Mouse (Mus musculus) C2C12 (cell line): ENCODE results near the gene Rpp30. TPM values are rescaled to one million over a fixed set of nuclear protein-coding genes. Genes with fewer than 3 reads are reported as not detected.

ENCODE experiments used
- H3K27me3 ChIP-seq: one replicate; pipeline ENCODE4 v1.6.1; 2011; ENCODE audit not compliant: control insufficient read depth, insufficient read depth, insufficient read length
- H3K36me3 ChIP-seq: one replicate; pipeline ENCODE4 v1.6.1; 2011; ENCODE audit not compliant: control insufficient read depth, insufficient read depth
- H3K4me3 ChIP-seq: one replicate; pipeline ENCODE4 v1.5.1; 2011; ENCODE audit warnings: mild to moderate bottlenecking, control low read depth; ENCODE audit not compliant: poor library complexity, insufficient read depth, severe bottlenecking
- H3K79me2 ChIP-seq: one replicate; pipeline ENCODE4 v1.6.1; 2011; ENCODE audit not compliant: control insufficient read depth, insufficient read depth
- H3K79me3 ChIP-seq: one replicate; pipeline ENCODE4 v1.6.1; 2011; ENCODE audit warnings: low read depth, control low read depth
- H3ac ChIP-seq: one replicate; pipeline ENCODE3; 2011; ENCODE audit warnings: low read depth; ENCODE audit not compliant: control insufficient read depth, insufficient read length
- CEBPB ChIP-seq: IDR thresholded peaks from one replicate; pipeline ENCODE4 v1.6.1; 2011; ENCODE audit warnings: low read depth, mild to moderate bottlenecking, control low read depth, moderate library complexity
- CTCF ChIP-seq: IDR thresholded peaks from one replicate; pipeline ENCODE4 v1.5.1; 2011; ENCODE audit not compliant: control insufficient read depth, insufficient read depth, insufficient read length
- FOSL1 ChIP-seq: IDR thresholded peaks from one replicate; pipeline ENCODE4 v1.8.0; 2011; ENCODE audit warnings: mild to moderate bottlenecking, low read length; ENCODE audit not compliant: poor library complexity, insufficient read depth, severe bottlenecking
- MAX ChIP-seq: IDR thresholded peaks from one replicate; pipeline ENCODE4 v1.6.1; 2011; ENCODE audit warnings: mild to moderate bottlenecking, control low read depth
- MYOD1 ChIP-seq: IDR thresholded peaks from one replicate; pipeline ENCODE4 v1.6.1; 2011; ENCODE audit warnings: low read depth; ENCODE audit not compliant: control insufficient read depth, insufficient read length
- MYOG ChIP-seq: IDR thresholded peaks from one replicate; pipeline ENCODE4 v1.6.1; 2011; ENCODE audit not compliant: control insufficient read depth, insufficient read length; ENCODE audit errors: extremely low read depth
- USF1 ChIP-seq: IDR thresholded peaks from one replicate; pipeline ENCODE4 v1.6.1; 2011; ENCODE audit warnings: low read depth, mild to moderate bottlenecking, control low read depth, moderate library complexity
- polyA plus RNA-seq: library from polyadenylated mRNA; unstranded; fragments of >200 nt; fragmentation: generic; extraction: Trizol; gene quantifications from one replicate; pipeline ENCODE4 v1.2.1, GENCODE M21; 2012; ENCODE audit warnings: missing spikeins

Gene Rpp30
- polyA plus RNA-seq, 1 experiment: 30.3 TPM

DNA sequence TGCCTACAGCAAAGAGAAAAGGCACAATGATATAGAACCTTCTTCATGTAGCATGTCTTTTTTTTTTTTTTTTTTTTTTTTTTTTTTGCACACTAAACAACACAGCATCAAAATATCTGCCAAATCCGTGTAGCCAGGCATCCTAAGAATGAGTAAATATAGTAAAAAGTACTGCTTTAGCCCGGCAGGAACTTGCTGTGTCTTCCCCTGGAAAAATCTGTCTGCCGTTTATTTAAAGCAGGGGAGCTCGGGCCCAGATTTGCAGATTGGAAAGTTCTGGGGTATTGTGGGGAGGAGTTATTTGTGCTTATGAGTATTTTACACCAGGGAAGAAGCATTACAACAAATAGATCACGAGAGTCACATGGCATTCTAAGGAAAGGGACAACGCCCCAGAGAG lies 48.5 kb downstream of the Rpp30 start:
- Histone ChIP-seq H3K36me3 (no peaks in the 10 kb centered on the region), H3ac (no peak overlapping the region), H3K79me2 (no peaks in the 10 kb centered on the region), H3K27me3 (no peaks in the 10 kb centered on the region), H3K79me3 (no peaks in the 10 kb centered on the region), H3K4me3 (no peak overlapping the region)
- no peak for TF ChIP-seq MAX
- no peak for TF ChIP-seq MYOD1

DNA sequence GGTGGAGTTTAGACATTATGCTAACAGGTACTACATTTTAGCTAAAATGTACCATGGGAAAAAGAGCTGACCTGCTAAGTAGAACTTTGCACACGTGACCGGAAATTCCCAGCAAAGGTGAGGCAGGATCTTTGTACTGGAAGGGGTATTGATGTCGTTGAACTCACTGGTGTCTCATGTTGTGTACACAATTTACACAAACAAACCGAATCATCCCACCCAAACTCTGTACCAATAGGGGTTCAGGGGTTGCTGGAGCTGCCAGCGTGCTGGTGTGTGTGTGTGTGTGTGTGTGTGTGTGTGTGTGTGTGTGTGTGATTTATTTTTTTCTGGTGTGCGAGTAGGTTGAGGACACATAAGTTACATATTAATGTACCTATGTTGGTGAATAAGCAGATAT lies 49.5 kb downstream of the Rpp30 start:
- H3K36me3 ChIP-seq: no peaks in the 10 kb centered on the region
- TF ChIP-seq USF1: no peak
- TF ChIP-seq FOSL1: no peak
- TF ChIP-seq MYOD1: no peak
- TF ChIP-seq MAX: no peak
- TF ChIP-seq CTCF: no peak
- no peak for TF ChIP-seq MYOG
- no peak for TF ChIP-seq CEBPB
- no peak overlapping the region for H3K4me3 ChIP-seq
- no peak overlapping the region for H3ac ChIP-seq
- H3K79me3 ChIP-seq: no peaks in the 10 kb centered on the region
- H3K27me3 ChIP-seq: no peaks in the 10 kb centered on the region
- no peaks in the 10 kb centered on the region for H3K79me2 ChIP-seq

DNA sequence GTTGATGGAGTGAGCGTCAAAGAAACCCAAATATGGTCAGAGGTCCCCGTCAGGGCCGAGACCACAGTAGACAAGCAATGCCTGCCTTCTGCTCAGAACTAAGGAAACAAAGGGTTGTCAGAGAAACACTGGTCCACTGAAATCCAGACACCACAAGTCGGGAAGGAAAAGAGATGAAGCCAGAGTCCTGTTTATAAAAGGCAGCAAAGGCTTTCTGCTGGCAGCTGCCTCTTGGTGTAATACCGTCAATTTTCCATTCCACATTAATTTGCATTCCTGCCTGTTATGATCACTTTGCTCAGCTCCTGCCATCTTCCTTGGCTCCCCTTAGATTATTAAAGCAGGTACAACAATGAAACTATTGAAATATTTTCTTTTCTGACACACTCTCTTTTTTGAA lies 50.2 kb downstream of the Rpp30 start:
- no peak for TF ChIP-seq MYOD1
- Histone ChIP-seq H3K36me3 (no peaks in the 10 kb centered on the region), H3K4me3 (no peak overlapping the region), H3K79me3 (no peaks in the 10 kb centered on the region), H3ac (no peak overlapping the region), H3K79me2 (no peaks in the 10 kb centered on the region), H3K27me3 (no peaks in the 10 kb centered on the region)

DNA sequence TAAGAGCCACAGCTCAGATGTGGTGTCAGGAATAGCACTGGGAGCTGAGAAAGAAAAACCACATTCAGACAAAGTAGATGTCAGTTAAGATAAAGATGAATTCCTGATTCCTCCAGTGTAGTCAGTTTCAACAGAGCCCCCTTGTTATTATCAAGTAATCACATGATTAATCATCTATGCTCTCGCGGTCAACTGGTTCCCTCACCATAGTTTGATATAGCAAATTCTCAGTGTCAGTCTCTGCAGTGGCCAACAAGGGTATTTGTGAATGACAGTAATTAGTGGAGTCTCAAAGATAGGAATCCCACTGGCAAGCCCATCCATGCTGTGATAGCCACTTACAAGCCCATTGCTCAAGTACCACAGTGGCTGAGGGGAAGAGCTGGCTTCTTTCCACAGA lies 60.1 kb downstream of the Rpp30 start:
- TF ChIP-seq CEBPB (no peak), USF1 (no peak), MYOD1 (no peak), FOSL1 (no peak), MAX (no peak), MYOG (no peak), CTCF (no peak)
- Histone ChIP-seq H3K79me3 (no peaks in the 10 kb centered on the region), H3K4me3 (no peak overlapping the region), H3ac (no peak overlapping the region), H3K27me3 (no peaks in the 10 kb centered on the region), H3K79me2 (no peaks in the 10 kb centered on the region), H3K36me3 (no peaks in the 10 kb centered on the region)

DNA sequence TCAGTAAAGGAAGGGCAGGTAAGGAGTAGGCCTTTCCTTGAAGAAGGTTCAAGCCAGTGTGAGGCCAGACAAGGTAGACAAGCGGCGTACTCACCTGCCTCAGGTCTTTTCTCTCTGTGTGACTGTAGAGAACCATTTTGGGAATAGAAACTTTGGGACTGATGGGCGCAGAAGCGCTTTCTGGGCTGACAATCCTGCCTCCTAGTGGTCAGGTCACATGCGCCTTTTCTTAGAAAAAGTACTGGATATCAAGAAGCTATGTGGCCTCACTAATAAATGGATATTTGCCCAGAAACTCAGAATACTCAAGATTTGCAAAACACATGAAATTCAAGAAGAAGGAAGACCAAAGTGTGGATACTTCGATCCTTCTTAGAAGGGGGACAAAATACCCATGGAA lies 65.1 kb downstream of the Rpp30 start:
- H3K79me2 ChIP-seq: no peaks in the 10 kb centered on the region
- H3K79me3 ChIP-seq: no peaks in the 10 kb centered on the region
- no peak overlapping the region for H3K4me3 ChIP-seq
- H3K36me3 ChIP-seq: no peaks in the 10 kb centered on the region
- no peak overlapping the region for H3ac ChIP-seq
- no peaks in the 10 kb centered on the region for H3K27me3 ChIP-seq
- peak; percentile 6 for TF ChIP-seq USF1
- no peak for TF ChIP-seq MAX

DNA sequence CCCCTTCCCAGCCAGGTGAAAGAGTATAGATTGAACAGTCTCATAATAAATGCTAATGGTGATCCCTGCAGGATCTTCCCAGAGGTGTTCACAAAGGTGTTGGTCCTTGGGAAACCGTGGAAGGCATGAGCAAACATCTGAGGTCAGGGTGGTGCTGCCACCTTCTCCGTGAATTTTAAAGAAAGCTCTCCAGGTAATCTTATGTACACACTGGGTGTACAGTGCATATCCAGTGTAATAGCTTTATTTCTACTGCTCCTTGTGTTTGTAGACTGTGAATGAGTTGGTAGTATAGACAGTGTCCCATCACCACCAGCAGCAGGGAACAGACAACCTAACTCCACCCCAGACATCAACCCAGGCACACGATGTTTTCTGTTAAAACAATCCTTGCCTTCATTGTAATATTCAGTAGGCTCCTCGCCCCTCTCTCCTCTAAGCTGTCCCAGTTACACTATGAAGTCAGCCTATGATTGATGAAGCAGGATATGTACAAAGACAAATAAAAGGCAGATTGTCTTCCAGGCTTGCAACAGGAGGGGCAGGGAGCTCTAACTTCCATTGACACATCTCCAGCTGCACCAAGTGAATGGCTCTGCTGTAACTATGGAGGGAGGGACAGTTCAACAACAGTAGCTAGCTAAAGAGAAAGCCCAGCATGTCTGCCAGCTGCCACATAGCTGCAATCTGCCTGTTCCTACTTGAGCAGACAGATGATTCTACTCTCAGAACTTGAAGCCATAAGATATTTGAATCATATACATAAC lies 66.9 kb downstream of the Rpp30 start:
- TF ChIP-seq MYOD1: no peak
- no peak for TF ChIP-seq FOSL1
- Histone ChIP-seq H3K79me3 (no peaks in the 10 kb centered on the region), H3K27me3 (no peaks in the 10 kb centered on the region), H3K79me2 (no peaks in the 10 kb centered on the region), H3K36me3 (no peaks in the 10 kb centered on the region), H3K4me3 (no peak overlapping the region), H3ac (no peak overlapping the region)

Other genes with a start within 250 kb of the Rpp30 start
- 0.90 TPM for gene Htr7, start 26.2 kb upstream of the Rpp30 start, polyA plus RNA-seq
- gene Ankrd1, start 36.4 kb downstream of the Rpp30 start, polyA plus RNA-seq: 256 TPM